Mouse (Mus musculus): Measurements from ENCODE around the gene Slc39a1.

Slc39a1 gene

GRCm38 (mm10) chr3:90247960-90248745, at the start of gene Slc39a1:
Gene Slc39a1, plus strand, starts transcription at chr3:90248172.
- DNase-seq (ENCODE audit: low spot score in 2 of 2): peak; percentile 79 to 83

GRCm38 (mm10) chr3:90202884-90203283, 45.1 kb upstream of the Slc39a1 start:
- DNase-seq (ENCODE audit: low spot score in 2 of 2): no peak

- DNase-seq (ENCODE audit: low spot score in 2 of 2): no peak
These were observed 44.4 kb upstream of the Slc39a1 start for GRCm38 (mm10) chr3:90203619-90204018.

- DNase-seq (ENCODE audit: low spot score in 2 of 2): no peak
These were observed 43.4 kb upstream of the Slc39a1 start for GRCm38 (mm10) chr3:90204582-90204981.

GRCm38 (mm10) chr3:90208662-90209061, 39.3 kb upstream of the Slc39a1 start:
- DNase-seq (ENCODE audit: low spot score in 2 of 2): no peak

GRCm38 (mm10) chr3:90209908-90210566, 37.9 kb upstream of the Slc39a1 start:
- DNase-seq (ENCODE audit: low spot score in 2 of 2): no peak

- peak in 1 of 2 experiments; percentile 8 for DNase-seq (ENCODE audit: low spot score in 2 of 2)
These were observed 36.2 kb upstream of the Slc39a1 start for GRCm38 (mm10) chr3:90211475-90212398.

GRCm38 (mm10) chr3:90212723-90213122, 35.2 kb upstream of the Slc39a1 start:
- DNase-seq (ENCODE audit: low spot score in 2 of 2): no peak

- peak; percentile 92 for DNase-seq (ENCODE audit: low spot score in 2 of 2)
These were observed 34.5 kb upstream of the Slc39a1 start, which contains the start of the genes Rps27 and Rab13 for GRCm38 (mm10) chr3:90213377-90213866. Gene Rps27, minus strand, starts transcription at chr3:90213651. Gene Rab13, plus strand, starts transcription at chr3:90213695.

- no peak for DNase-seq (ENCODE audit: low spot score in 2 of 2)
These were observed 33.9 kb upstream of the Slc39a1 start for GRCm38 (mm10) chr3:90213956-90214684.

GRCm38 (mm10) chr3:90215825-90216380, 32.1 kb upstream of the Slc39a1 start:
- DNase-seq (ENCODE audit: low spot score in 2 of 2): peak in 1 of 2 experiments; percentile 26

GRCm38 (mm10) chr3:90220088-90220487, 27.9 kb upstream of the Slc39a1 start:
- peak; percentile 29 to 55 for DNase-seq (ENCODE audit: low spot score in 2 of 2)

GRCm38 (mm10) chr3:90220531-90220951, 27.4 kb upstream of the Slc39a1 start:
- no peak for DNase-seq (ENCODE audit: low spot score in 2 of 2)

- DNase-seq (ENCODE audit: low spot score in 2 of 2): no peak
These were observed 26.8 kb upstream of the Slc39a1 start for GRCm38 (mm10) chr3:90221123-90221522.

- DNase-seq (ENCODE audit: low spot score in 2 of 2): no peak
These were observed 25.5 kb upstream of the Slc39a1 start for GRCm38 (mm10) chr3:90222455-90222854.

GRCm38 (mm10) chr3:90222941-90223340, 25.0 kb upstream of the Slc39a1 start:
- DNase-seq (ENCODE audit: low spot score in 2 of 2): no peak

- no peak for DNase-seq (ENCODE audit: low spot score in 2 of 2)
These were observed 23.6 kb upstream of the Slc39a1 start for GRCm38 (mm10) chr3:90224331-90224730.

- DNase-seq (ENCODE audit: low spot score in 2 of 2): no peak
These were observed 16.9 kb upstream of the Slc39a1 start for GRCm38 (mm10) chr3:90231075-90231474.

GRCm38 (mm10) chr3:90231507-90232333, 16.3 kb upstream of the Slc39a1 start, which contains the start of gene Jtb:
Gene Jtb, plus strand, starts transcription at chr3:90231597.
- DNase-seq (ENCODE audit: low spot score in 2 of 2): peak; percentile 84 to 89

- DNase-seq (ENCODE audit: low spot score in 2 of 2): no peak
These were observed 6.7 kb upstream of the Slc39a1 start for GRCm38 (mm10) chr3:90241251-90241650.

Measured in natural killer cell, adult 2 months (primary cell).